Mouse (Mus musculus): ENCODE data around the gene Sipa1.

DNA sequence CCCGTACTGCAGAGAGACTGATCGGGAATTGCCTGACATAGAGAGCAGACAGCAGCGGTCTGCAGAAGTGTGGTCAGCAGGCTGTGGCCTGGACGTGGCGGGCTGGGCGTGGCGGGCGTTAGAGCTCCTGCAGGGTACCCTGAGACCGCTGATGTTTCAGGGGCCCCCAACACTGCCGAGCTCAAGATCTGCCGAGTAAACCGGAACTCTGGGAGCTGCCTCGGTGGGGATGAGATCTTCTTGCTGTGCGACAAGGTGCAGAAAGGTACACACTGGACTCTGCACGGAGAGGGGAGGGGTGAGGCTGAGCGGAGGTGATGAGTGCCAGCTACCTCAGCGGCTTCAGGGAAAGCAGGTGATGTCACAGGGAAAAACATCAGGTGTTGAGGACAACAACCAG, 22.5 kb downstream of the Sipa1 start:
- no peak for TF ChIP-seq POLR2A (IDR thresholded peaks at IDR 0.05; ENCODE audit: insufficient read depth, low read length)
- no peak for TF ChIP-seq CTCF (IDR thresholded peaks at IDR 0.05; ENCODE audit: low read depth, low read length)
- TF ChIP-seq EP300 (IDR thresholded peaks at IDR 0.05; ENCODE audit: insufficient read depth, low read depth, low read length) = no peak
